Mouse (Mus musculus): Measurements from ENCODE around the gene Adipor2.

Adipor2 gene

DNA sequence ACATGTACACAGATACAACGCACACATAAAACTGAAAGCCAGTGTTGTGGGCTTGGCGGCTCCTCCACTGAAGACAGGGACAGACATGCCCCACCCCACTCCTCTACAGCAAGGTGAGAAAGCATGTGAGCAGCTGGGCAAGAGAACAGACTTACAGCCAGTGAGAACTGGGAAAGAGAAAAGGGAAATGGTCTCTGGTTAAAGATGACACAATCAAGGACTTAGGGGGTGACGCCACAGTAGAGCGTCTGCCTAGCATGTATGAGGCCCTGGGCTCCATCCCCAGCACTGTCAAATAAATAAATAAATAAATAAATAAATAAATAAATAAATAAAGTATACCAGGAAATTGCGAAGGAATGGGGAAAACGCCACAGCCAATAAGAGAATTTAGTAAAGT, 114.2 kb downstream of the Adipor2 start:
- in situ Hi-C loops (cut with MboI; ENCODE audit: low pct_unique_long_range_greater_than_20kb in 1 of 2, low sequenced_read_pairs in 2 of 2, unreplicated experiment in 1 of 2) = no loop called here

All from mouse embryonic stem cell (cell line).